Mouse (Mus musculus) heart, embryonic 16.5 days (tissue): ENCODE measurements around the gene Pdzd7. TPM values are rescaled to one million over a fixed set of nuclear protein-coding genes. Genes with fewer than 3 reads are reported as not detected.

Experiments
- ATAC-seq: fragments of 200-750 bp; cut with Nextera tagmentation; replicated peaks from 2 replicates; pipeline ENCODE4 v1.8.0; 2017; ENCODE audit warnings: moderate number of reproducible peaks; ENCODE audit not compliant: insufficient read depth, low FRiP score; ENCODE audit errors: extremely low read depth
- H3K27ac ChIP-seq: fragments of 300-500 bp; sonication (generic); 2 replicates; pipeline ENCODE4 v1.5.1; 2014; ENCODE audit warnings: mild to moderate bottlenecking, low read length, control low read depth, moderate library complexity
- H3K27me3 ChIP-seq: fragments of 300-500 bp; sonication (generic); 2 replicates; pipeline ENCODE4 v1.6.1; 2014; ENCODE audit warnings: low read length, mixed read lengths; ENCODE audit not compliant: control insufficient read depth, insufficient read depth
- H3K36me3 ChIP-seq: fragments of 300-500 bp; sonication (generic); 2 replicates; pipeline ENCODE4 v1.6.1; 2014; ENCODE audit not compliant: control insufficient read depth, insufficient read depth
- H3K4me1 ChIP-seq: fragments of 300-500 bp; sonication (generic); 2 replicates; pipeline ENCODE4 v1.6.1; 2014; ENCODE audit warnings: low read length, mixed read lengths; ENCODE audit not compliant: control insufficient read depth, insufficient read depth
- H3K4me2 ChIP-seq: fragments of 300-500 bp; sonication (generic); 2 replicates; pipeline ENCODE4 v1.6.1; 2014; ENCODE audit warnings: low read depth, mild to moderate bottlenecking, control low read depth, low read length
- H3K4me3 ChIP-seq: fragments of 300-500 bp; sonication (generic); 2 replicates; pipeline ENCODE4 v1.5.1; 2014; ENCODE audit warnings: mild to moderate bottlenecking, control low read depth, low read length
- H3K9ac ChIP-seq: fragments of 300-500 bp; sonication (generic); 2 replicates; pipeline ENCODE4 v1.6.1; 2014; ENCODE audit warnings: low read length, control low read depth
- H3K9me3 ChIP-seq: fragments of 300-500 bp; sonication (generic); replicated peaks from 2 replicates; pipeline ENCODE4 v1.6.1; 2016; ENCODE audit warnings: low read length; ENCODE audit not compliant: control insufficient read depth
- WGBS: fragments of 180-500 bp; shearing (Covaris S2); extraction: QIAGEN DNeasy Blood & Tissue Kit; methylation state at CpG from one replicate; pipeline ENCODE4 v1.1.7; 2014; 5-methylcytosine and 5-hydroxymethylcytosine counted together
- polyA plus RNA-seq: library from polyadenylated mRNA; unstranded; fragments of >200 nt; fragmentation: Nextera tagmentation; extraction: Ambion mirVana; gene quantifications from 2 replicates; pipeline ENCODE4 v1.2.1, GENCODE M21; 2015

Pdzd7 gene
- polyA plus RNA-seq: 0.14 and 0.25 TPM in 2 replicates

DNA sequence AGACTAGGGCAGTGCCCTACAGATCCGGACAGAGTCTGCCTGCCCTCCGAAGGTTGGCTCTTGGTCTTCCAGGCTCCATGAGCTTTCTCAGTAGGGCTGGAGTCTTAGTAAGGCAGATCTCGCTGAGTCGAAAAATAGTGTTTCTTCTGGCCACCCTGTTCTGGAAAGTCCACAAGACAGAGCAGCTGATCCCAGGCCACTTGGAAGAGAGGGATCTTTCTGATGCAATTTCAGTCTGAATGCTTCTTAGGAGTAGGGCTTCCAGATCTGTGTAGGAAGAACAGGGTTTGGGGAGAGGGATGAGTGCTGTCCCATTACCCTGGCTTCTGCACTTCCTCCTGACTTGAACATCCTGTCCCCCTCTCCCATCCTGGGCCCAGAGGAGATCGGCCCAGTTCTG lies at the start of gene Pdzd7:
Pdzd7 (minus strand) TSS at position 67 of the 400 bp plus-strand sequence.
- peaks cover 37% of the 10 kb centered on the region for H3K27me3 ChIP-seq
- peak within 1 kb of the TSS; percentile 78 for H3K9ac ChIP-seq
- peak within 1 kb of the TSS; percentile 91 for H3K4me2 ChIP-seq
- peak within 1 kb of the TSS; percentile 68 for H3K4me3 ChIP-seq
- 70% methylated on average over 5 of the region's 5 CpGs for WGBS
- no peak for ATAC-seq
- H3K36me3 ChIP-seq: peaks cover under 1% of the 10 kb centered on the region; the same call in 1 of the 2 replicates
- H3K4me1 ChIP-seq: peaks cover 19% of the 10 kb centered on the region
- H3K27ac ChIP-seq: no peak within 1 kb of the TSS
- H3K9me3 ChIP-seq: no peaks in the 10 kb centered on the region

GRCm38 (mm10) chr19:45081841-45082550 lies 36.5 kb upstream of the Pdzd7 start:
- Histone ChIP-seq H3K27me3 (peaks cover 62% of the 10 kb centered on the region), H3K27ac (no peak overlapping the region), H3K4me2 (no peak overlapping the region), H3K9ac (no peak overlapping the region), H3K9me3 (no peaks in the 10 kb centered on the region), H3K4me1 (peaks cover 24% of the 10 kb centered on the region), H3K36me3 (no peaks in the 10 kb centered on the region), H3K4me3 (no peak overlapping the region)
- WGBS: 20% methylated on average over 11 of the region's 11 CpGs
- ATAC-seq: no peak

GRCm38 (mm10) chr19:45081279-45081678 lies 35.8 kb upstream of the Pdzd7 start:
- no peak for ATAC-seq
- Histone ChIP-seq H3K9ac (no peak overlapping the region), H3K4me2 (peak overlapping the region; percentile 80), H3K4me1 (peaks cover 29% of the 10 kb centered on the region), H3K9me3 (no peaks in the 10 kb centered on the region), H3K27me3 (peaks cover 64% of the 10 kb centered on the region), H3K36me3 (no peaks in the 10 kb centered on the region), H3K4me3 (peak overlapping the region; percentile 38), H3K27ac (no peak overlapping the region)
- 3% methylated on average over 5 of the region's 5 CpGs for WGBS

DNA sequence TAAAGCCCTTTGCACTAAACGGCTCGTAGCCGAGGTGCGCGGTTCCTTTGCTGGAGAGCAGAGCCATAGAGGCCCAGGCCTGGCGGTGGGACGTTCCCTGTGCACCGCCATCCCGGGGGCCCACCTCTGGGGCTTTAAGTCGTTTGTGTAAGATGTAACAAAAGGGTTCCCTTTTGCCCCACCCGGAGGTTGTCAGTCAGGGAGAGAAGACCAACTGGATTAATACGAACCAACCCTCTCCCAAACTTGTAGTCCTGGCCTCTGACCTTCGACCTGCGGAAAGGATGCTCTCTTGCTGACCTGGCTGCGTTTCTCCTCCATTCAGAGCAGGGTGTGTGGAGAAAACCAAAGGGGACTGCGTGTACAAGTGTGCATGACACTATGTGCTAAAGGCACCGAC lies 35.2 kb upstream of the Pdzd7 start:
- Histone ChIP-seq H3K36me3 (no peaks in the 10 kb centered on the region), H3K27me3 (peaks cover 60% of the 10 kb centered on the region), H3K4me2 (peak overlapping the region; percentile 80), H3K9ac (peak overlapping the region; percentile 53), H3K4me3 (peak overlapping the region; percentile 38), H3K4me1 (peaks cover 33% of the 10 kb centered on the region), H3K27ac (no peak overlapping the region), H3K9me3 (no peaks in the 10 kb centered on the region)
- WGBS: 3% methylated on average over 17 of the region's 17 CpGs
- no peak for ATAC-seq

DNA sequence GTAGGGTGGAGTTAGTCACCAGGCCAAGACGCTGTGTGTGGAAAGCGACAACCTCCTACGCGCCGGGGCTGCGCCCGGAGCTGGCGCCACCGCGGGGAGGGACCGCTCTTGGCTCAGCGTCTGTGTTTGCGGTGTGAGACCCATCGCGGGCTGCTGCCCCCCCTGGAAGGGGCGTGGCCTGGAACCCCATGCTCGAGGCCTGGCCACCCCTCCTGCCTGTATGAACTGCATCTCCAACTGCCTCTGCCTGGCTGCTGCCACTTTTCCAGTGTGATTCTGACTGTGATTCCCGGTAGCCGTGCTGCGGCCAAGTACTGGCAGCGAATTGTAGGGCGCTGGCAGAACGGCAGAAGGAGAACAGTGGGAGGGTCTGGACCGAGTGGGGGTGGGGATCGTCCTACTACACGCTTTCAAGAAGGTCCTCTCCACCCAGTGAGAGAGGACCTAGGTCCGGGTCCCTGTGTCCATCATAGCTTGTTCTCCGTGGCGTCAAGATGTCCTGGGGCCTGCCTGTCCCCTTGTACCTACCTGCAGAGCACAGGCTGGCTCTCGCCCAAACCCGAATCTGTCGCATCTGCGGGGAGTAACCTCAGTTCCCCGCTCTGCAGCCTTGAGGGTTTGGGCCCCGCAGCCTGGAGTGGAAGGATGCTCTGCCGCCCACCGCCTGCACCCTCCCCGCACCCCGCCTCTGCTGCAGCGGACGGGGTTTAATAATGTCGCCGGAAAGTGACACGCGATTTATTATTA lies 34.4 kb upstream of the Pdzd7 start:
- Histone ChIP-seq H3K4me2 (peak overlapping the region; percentile 80), H3K4me3 (peak overlapping the region; percentile 38), H3K27ac (peak overlapping the region; percentile 15), H3K27me3 (peaks cover 55% of the 10 kb centered on the region), H3K9ac (peak overlapping the region; percentile 53), H3K9me3 (no peaks in the 10 kb centered on the region), H3K36me3 (no peaks in the 10 kb centered on the region), H3K4me1 (peaks cover 36% of the 10 kb centered on the region)
- peak; percentile 19; the same call in 1 of the 2 replicates for ATAC-seq
- WGBS: under 1% methylated on average over 45 of the region's 45 CpGs

GRCm38 (mm10) chr19:45078971-45079764 lies 33.7 kb upstream of the Pdzd7 start:
- peak overlapping the region; percentile 15; the same call in 1 of the 2 replicates for H3K27ac ChIP-seq
- peak overlapping the region; percentile 38 for H3K4me3 ChIP-seq
- H3K9ac ChIP-seq: peak overlapping the region; percentile 53
- 11% methylated on average over 17 of the region's 17 CpGs for WGBS
- no peaks in the 10 kb centered on the region for H3K36me3 ChIP-seq
- no peaks in the 10 kb centered on the region for H3K9me3 ChIP-seq
- peak overlapping the region; percentile 80 for H3K4me2 ChIP-seq
- H3K27me3 ChIP-seq: peaks cover 53% of the 10 kb centered on the region
- peaks cover 36% of the 10 kb centered on the region for H3K4me1 ChIP-seq
- ATAC-seq: no peak

- H3K4me1 ChIP-seq: peaks cover 39% of the 10 kb centered on the region
- no peak overlapping the region for H3K27ac ChIP-seq
- no peaks in the 10 kb centered on the region for H3K36me3 ChIP-seq
- WGBS: 14% methylated on average over 20 of the region's 20 CpGs
- ATAC-seq: no peak
- no peaks in the 10 kb centered on the region for H3K9me3 ChIP-seq
- H3K27me3 ChIP-seq: peaks cover 43% of the 10 kb centered on the region
- H3K9ac ChIP-seq: no peak overlapping the region
- peak overlapping the region; percentile 92; the same call in 1 of the 2 replicates for H3K4me2 ChIP-seq
- H3K4me3 ChIP-seq: peak overlapping the region; percentile 68; the same call in 1 of the 2 replicates
Measured at GRCm38 (mm10) chr19:45077742-45078645, 32.5 kb upstream of the Pdzd7 start.
